Mouse (Mus musculus): Measurements from ENCODE around the gene Ets1. TPM values are rescaled to one million over a fixed set of nuclear protein-coding genes. Genes with fewer than 3 reads are reported as not detected.

Gene Ets1
- total and polyA plus RNA-seq, 3 experiments: 10.0 to 23.5 (median 19.8) TPM

Other genes starting within 250 kb of the Ets1 start
- 20.8 and 23.3 TPM in 2 replicates for gene Fli1, start 93.4 kb upstream of the Ets1 start, total RNA-seq (2012; rRNA removed)
- 29.3 TPM in 2 replicates for gene Fli1, start 93.4 kb upstream of the Ets1 start, total RNA-seq (2014; rRNA removed)
- 20.3 and 20.6 TPM in 2 replicates for gene Fli1, start 93.4 kb upstream of the Ets1 start, polyA plus RNA-seq (2012; ENCODE audit: insufficient read length, low read depth)

Data from CH12.LX (cell line).